Mouse (Mus musculus) frontal cortex, adult 2 months (tissue): ENCODE measurements at regions not wholly inside any gene's neighbourhood (a gene's known extent, or its start where the extent isn't known, plus 50 kb on each side); places are given as distances from the start of the nearest gene placed in this dataset.

Experiments
- DNase-seq, 2 experiments: peaks; one replicate each; pipeline ENCODE4 v3.0.0; 2022; ENCODE audit warnings: low spot score in 1 of 2; ENCODE audit errors: extremely low spot score in 1 of 2

DNA sequence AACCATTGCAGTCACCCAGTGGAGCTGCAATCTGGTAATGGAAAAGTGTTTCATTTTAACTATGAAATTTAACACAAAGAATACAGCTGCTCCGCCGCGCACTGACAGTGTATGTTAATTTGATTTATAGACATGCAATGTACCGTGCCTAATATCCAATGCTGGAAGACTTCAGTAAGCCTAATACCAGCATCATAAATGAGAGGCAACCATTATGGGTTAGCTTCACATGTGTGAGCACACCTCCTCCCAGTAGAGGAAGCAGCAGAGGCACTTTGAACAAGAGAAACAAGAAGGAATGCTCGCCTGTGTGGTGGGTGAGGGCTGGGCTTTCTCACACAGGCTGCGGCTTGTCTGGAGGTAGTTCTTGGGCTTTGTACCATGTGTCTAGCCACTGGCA, 519.7 kb downstream of the Slc4a3 start:
- DNase-seq, result no peak

DNA sequence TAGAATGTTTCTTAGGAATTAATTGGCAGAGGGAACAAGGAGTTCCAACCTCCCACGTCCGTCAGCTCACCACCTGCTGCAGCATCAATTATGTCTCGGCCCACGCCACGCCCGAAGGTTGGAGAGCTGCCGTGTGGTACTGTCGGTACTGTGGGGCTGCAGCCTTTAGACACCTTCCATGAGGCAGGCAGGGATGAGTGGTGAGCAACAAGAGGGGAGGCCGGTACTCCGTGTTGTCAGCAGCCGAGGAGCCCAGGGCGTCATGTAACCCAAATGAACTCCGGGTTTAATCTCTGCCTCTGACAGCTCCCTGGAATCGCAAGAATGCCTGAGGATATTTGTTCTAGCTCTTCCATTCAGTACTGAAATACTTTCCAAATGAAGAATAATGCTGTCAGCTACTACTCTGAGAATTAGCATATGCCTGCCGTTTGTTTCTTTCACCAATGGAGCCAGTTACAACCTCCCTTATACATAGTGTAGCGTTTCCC, 524.8 kb downstream of the Slc4a3 start:
- peak; percentile 89 to 93 for DNase-seq

DNA sequence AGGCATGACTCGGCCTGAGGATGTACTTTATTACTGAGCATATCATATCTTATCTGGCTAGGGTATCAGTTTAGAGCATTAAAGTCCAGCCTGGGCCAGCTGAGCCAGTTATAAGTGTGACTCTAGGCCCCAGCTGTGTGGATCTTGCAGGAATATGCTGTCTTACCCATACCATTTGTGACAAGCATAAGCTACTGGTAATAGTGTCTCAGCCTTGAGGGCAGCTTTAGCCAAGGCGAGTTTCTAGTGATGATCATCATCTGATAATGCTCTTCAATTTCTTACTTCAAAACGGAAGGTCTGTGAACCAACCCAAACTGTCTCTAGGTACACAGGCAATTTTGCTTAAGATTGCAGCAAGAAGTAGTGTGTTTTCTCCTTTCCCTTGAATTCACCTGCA, 529.1 kb downstream of the Slc4a3 start:
- no peak for DNase-seq

DNA sequence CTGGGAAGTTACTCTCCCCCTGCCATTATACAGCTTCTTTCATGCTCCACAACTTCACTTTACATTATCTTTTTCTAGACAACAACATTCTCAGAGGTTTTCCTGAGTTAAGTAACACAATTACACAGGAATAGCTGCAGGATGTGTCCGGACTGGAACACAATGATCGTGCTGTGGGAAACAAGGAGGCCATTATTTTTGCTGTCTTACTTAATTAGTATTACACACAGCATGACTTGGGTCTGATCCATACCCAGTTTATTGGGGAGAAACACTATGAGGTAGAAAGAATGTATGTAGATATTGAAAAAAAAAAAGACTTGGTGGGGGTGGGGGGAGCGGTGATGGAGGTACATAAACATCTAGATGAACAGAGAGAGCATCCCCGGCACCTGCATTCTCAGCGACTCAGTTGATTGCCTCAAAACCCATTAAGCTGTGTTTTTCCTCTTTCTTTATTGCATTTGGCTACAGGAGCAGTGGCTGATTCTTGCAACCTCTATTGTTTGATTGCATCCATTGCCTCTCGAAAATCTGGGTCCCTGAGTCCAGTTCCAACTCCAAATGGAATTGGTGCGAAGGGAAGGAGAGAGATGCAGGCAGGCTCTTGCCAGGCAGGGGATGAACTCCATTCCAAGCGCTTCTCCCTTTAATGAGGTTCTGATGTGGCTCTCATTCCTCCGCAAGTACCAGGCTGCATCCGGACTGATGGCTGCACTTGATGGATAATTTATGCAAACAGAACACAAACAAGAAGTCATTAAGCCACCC, 529.8 kb downstream of the Slc4a3 start:
- no peak for DNase-seq

DNA sequence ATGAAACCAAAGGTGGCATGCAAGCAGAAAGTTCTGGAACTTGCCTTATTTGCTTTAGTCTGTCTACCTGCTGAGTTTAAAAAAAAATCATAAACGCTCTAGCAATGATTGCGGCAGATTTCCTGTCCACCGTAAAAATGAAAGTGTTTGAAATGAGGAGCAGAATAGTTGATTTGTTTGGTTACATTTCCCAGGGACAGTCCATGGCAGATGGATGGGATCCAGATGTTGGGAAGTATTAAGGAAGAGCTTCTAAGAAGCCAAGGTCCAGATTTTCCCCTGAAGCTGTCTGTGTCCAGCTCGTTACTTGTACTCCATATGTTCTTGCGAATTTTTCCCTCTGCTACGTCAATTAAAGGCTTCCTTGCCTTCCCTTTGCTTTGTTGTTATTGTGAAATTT, 534.2 kb downstream of the Slc4a3 start:
- DNase-seq, result no peak

DNA sequence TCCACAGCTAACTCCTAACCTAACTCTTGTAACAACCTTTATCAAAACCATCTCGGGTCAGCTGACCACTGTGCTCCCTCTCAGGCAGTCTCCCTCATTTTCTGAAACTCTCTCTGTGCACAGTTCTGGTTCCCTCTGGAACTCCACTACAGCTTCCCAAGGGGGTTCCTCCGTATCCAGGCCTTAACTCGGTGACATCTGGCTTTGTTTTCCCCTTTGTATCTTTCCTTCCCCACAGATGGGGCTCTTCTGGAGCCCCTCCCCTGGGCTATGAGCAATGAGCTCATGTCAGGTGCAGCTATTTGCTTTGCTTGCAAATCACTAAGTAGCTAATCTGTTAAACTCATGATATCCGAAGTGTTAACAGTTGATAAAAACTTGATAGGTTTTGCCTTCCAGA, 535.6 kb downstream of the Slc4a3 start:
- DNase-seq, result no peak

DNA sequence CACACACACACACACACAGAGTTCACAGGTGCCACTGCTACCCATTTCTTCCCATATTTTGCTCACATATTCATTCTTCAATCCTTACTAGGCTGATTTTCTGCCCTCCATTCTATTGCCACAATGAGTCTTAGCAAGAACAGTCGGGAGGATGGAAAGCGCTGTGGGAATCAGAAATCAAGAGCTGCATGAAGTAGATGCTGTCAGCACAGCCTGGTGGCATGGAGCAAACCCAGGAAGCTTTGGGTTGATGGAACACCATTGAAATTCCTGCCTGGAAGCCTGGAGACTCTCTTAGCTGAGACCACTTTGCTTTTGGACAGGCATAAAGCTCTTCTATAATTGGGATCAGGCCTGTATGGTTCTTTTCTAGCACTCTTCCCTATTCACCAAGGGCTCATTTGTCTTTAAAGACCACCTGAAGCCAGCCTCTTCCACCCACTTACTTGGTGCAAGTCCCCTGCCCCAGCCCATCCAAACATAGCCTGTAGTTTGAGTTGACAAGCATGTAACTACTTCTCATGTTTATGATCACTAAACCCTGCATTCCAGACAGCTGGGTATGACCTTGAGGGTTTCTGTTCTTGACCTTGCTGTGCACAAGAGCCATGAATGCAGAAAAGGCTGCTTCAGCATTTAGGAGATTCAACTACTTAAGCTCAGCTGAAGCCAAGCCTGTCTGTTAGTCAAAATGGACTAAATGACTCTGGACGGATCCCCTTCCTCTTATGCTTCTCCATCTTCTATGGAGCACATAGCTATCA, 537.4 kb downstream of the Slc4a3 start:
- no peak for DNase-seq

DNA sequence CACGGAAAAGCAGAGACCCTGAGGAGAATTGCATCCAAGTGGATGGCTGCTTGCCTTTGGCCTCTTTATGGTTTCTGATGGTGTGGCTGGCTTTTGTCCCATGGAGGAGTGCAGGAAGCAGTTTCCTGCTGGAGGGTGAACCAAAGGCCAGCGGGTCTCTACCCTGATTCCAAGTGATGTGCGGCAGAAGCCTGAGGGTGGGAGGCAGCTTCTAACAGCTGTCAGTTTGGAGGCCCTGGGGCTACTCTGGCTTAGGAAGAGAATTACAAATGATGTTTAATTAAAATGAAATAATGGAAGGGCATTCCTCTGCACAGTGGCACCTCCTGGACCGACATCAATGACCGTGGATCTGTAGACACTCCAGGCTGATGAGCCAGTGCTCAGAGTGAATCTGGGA, 545.0 kb downstream of the Slc4a3 start:
- DNase-seq, result no peak

DNA sequence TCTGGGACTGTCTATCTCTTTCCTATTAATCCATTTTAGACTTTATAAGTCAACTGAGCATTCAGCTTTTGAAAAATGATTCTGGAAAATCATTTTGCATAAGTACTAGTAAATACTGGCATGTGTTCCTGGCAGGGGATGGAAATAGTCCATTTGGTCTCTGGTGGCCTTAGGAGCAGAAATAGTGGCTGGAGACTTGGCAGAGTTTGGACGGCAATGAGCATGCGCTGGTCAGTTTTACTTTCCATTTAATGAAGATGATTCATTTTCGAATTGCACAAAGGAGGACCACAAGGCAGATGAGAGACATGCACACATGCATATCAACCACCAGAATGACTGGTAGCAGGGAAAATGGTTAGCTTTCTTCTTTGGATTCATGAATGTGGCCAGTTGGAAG, 567.2 kb downstream of the Slc4a3 start:
- DNase-seq, result no peak

DNA sequence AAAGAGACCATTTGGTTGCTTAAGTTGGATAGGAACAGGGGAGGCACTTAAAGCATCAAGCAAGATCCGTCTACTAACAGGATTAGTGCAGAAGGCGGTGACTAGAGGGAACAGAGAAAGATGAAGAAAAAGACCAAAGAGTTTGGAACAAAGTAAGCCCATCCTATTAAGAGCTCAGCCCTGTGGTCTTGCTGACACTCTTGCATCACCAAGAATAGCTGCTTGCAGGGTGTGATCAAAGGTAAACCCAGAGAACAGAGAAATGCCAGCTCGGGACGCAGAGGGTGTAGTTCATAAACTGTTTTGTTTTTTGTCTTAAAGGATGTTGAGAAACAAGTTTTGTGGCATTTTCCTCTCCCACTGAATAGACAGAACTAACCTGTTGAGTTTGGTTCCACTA, 574.8 kb downstream of the Slc4a3 start:
- no peak for DNase-seq

DNA sequence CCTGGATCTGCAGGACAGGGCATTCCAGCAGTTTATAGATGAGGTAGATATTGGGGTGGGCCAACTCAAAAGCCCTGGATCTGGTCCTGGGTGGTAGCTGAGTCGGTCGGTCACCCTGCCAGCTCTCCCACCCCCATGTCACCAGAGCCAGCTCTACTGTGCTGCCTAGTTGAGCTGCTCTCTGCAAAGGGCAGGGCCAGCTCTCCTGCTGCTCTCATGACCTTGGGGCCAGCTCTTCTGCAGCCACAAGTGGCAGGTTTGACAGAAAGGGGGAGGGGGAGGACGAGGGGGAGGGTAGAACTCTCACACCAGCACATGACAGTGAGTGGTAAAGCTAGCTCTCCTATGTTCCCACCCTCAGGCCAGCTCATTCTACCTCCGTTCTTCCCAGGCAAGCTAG, 584.3 kb downstream of the Slc4a3 start:
- no peak for DNase-seq

DNA sequence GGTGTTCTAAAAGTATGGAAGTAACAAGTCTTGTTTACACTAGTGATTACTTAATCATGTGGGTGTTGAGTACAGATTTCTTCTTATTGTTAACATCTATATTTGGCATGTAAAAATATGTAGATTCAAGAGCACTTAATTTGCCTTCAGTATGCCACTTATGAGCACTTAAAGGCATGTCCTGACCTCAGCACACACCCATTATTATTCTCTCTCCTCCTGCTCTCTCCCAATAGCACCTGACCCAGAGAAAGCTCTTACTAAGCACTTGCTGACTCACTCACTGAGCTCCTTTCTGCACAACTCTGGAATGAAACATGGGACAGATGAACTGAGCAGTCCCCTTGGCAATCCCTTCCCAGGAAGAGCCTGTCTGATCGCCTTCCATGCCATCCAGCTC, 590.7 kb downstream of the Slc4a3 start:
- DNase-seq, result no peak

DNA sequence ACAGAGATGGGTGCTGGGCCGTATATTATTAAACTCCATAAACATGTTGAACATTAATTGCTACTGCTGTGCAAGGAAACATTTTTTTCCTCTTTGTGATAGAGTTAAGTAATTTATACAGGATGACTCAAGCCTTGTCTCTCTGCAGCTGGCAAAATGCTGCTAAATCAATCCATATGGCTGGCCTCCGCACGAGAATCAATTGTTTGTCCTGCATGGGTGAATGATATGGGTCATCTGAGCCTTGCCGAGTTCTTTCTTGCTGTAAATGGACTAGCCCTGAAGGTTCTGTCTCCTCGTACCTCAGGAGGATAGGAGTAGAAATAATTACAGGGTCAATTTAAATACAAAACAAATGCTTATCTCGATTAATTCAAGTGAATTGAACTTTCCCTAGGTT, 591.6 kb downstream of the Slc4a3 start:
- no peak for DNase-seq

DNA sequence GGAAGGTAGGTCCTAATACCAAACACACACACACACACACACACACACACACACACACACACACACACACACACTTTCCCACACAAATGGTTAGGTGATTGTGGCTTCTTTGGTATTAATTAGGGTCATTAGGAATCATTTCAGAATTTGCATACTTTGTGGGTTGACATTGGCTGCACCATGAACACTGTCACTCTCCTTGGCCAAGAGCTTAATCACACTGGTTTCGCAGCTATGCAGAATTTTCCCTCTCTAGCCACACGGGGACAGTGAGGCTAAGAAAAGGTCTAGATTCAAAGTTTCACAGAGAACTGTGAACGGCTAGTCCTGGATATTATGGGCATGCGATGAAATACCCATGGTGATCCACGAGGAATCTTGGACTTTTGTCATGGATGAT, 597.5 kb downstream of the Slc4a3 start:
- DNase-seq, result no peak

DNA sequence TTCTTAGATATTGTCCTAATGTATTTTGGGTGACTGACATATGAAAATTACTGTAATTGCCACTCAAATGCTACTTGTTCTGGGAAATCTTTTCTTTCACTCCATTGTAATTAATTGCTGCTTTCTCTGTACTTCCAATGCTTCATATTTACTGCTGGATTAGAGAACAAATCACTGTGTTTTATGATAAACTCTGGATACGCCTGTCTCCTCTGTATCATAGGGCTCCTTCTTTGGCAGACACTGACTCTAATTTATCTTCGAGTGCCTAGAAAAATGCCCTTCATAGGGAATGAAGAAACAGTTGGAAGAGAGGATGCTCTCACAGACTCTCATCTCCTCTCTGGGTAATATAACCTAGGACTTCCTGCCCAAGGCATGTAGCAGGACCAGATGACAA, 602.9 kb downstream of the Slc4a3 start:
- DNase-seq, result no peak

DNA sequence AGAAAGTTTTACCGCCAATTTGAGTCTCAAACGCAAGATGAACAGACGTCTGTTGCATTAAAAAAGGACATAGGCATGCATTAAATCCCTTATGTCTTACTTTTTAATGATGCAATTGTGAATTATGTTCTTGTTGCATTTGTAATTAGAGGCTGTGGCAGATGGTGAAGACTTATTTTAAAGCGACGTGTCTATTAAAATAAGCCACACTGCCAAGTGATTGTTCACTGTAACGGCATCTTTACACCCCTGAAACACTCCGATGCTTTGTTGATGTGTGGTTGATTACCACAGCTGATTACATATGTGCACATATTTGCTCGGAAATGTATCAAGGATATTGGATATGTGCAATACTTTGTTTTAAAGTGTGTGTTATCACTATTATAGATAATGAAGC, 610.2 kb downstream of the Slc4a3 start:
- DNase-seq, result peak in 1 of 2 experiments; percentile 8

DNA sequence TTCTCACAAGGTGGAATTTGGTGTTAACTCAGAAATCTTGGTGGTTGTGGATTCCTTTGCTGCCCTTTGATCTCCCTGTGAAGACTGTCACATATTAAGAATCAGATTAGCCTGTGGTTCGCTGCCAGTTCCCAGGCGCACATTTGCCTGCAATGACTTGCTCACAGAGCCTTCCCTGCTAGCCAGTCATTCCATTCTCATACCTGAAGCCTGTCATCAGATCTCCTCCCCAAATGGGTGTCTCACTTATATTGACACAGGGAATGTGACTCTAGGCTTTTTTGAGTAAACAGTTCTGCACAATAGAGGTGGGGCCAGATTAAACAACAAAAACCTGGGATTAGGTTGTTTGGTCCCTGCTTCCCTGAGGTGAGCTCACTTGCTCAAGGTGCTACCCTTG, 621.4 kb downstream of the Slc4a3 start:
- no peak for DNase-seq

DNA sequence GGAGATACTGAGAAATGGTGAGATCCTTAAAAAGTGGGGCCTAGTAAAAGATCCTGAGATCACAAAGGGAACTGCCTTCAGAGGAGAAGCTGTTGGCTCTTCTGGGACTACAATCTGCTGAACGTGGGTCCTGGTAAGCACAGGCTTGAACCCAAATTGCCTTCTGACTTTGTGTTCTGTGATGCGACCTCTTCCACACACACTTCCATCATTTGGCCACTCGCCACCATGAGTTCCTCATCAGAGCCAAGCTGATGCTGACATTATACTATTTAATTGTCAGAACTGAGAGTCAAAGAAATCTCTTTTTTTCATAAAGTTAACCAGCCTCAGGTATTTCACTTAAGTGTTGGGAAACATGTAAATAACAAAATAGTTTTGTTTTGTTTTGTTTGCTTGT, 635.1 kb downstream of the Slc4a3 start:
- no peak for DNase-seq

DNA sequence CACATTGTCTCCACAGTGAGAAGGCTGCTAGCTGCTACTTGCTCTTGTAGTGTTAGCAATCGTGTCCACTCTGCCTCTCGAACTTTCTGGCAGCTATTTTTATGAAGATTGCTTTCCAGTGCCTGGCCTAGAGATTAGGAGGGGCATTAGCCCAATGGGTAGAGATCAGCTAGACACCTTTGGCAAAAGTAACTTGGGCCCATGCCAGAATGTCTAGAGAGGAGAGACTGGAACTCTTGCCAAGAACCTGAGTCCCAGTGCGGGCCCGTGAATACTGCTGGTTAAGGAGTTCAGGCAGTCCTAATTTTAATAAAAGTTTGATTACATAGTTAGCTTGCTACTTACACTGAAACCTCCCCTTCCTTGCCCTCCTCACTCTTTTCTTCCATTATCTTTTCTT, 648.8 kb downstream of the Slc4a3 start:
- no peak for DNase-seq

DNA sequence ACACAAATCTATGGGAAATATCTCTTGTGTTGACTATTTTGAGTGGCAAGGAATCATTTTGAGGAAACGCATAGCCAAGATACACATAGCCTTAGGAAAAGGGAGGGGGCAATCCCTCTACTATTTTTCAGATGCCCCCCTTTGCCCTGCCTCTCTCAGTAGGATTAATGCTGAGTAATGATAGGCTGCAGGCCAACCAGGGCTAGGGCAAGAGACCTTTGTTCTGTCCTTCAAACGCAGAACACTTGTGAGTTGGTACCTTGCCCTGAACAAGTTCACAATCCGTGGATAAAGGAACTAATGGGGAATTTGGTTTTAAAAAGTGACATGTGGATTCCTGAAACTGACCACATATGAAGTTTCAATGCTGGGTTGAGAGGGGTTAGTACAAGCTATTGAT, 651.6 kb downstream of the Slc4a3 start:
- DNase-seq, result no peak

DNA sequence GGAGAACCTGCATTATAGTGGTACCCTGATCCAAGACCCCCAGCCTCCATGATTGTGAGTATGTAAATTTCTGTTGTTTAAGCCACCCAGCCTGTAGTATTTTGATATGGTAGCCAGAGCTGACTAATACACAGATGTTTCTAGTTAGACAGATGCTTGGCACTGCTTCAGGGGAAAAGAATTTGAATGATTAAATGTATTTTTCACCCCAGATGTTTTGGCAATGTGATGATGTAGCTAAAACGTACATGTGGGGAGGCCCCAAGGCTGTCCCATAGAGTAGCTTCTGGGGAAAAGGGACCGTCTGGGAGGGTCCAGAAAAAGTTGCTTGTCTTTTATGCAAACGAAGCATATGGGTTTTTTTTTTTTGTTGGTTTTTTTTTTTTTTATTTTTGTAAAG, 654.8 kb downstream of the Slc4a3 start:
- DNase-seq, result no peak

DNA sequence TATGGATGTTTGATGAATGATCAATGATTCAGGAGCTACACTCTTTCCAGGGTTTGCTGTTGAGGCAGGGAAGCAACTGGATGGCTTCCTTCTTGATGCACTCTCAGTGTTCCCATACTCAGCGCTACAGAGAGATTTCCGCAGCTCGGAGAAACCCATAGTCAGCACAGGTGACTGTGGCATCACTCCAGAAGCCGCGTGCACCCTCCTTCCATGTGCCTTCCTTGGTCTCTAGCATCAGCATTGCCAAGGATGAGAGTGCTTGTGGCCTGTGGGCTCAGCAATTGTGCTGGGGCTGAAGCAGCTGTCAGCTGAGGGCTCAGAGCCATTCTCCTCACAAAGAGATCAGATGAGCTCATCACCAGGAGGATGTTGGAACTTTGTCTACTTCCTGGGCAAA, 666.4 kb downstream of the Slc4a3 start:
- DNase-seq, result no peak
